Mouse (Mus musculus) CH12.LX (cell line): ENCODE measurements around the gene Csrp2.

Experiments used
- CHD1 ChIP-seq: IDR thresholded peaks from 2 replicates; pipeline ENCODE4 v1.6.1; 2012; ENCODE audit warnings: low read depth, low read length, improper control_type of control experiment, inconsistent platforms
- CTCF ChIP-seq, 2 experiments: IDR thresholded peaks in 1 of 2; conservative IDR thresholded peaks in 1 of 2; 2 replicates each; pipeline ENCODE4 v1.5.1; 2011 to 2012; ENCODE audit warnings: low read depth in 2 of 2, low read length in 2 of 2, improper control_type of control experiment in 1 of 2, inconsistent platforms in 1 of 2, mild to moderate bottlenecking in 1 of 2, moderate library complexity in 1 of 2
- EP300 ChIP-seq: IDR thresholded peaks from 2 replicates; pipeline ENCODE4 v1.6.1; 2011; ENCODE audit warnings: low read length, improper control_type of control experiment
- HCFC1 ChIP-seq: IDR thresholded peaks from 2 replicates; pipeline ENCODE4 v1.6.1; 2012; ENCODE audit warnings: low read depth, mild to moderate bottlenecking, inconsistent platforms, low read length, improper control_type of control experiment
- JUND ChIP-seq: conservative IDR thresholded peaks from 2 replicates; pipeline ENCODE4 v1.6.1; 2011; ENCODE audit warnings: low read depth, low read length, improper control_type of control experiment
- KAT2A ChIP-seq: IDR thresholded peaks from 2 replicates; pipeline ENCODE4 v1.6.1; 2012; ENCODE audit warnings: low read length, improper control_type of control experiment, inconsistent platforms; ENCODE audit not compliant: insufficient replicate concordance
- MEF2A ChIP-seq: IDR thresholded peaks from 2 replicates; pipeline ENCODE4 v1.6.1; 2014; ENCODE audit warnings: low read depth, mild to moderate bottlenecking, inconsistent platforms, low read length, improper control_type of control experiment, borderline replicate concordance
- MYC ChIP-seq: IDR thresholded peaks from 2 replicates; pipeline ENCODE4 v1.6.1; 2011; ENCODE audit warnings: low read depth, mild to moderate bottlenecking, improper control_type of control experiment, low read length
- SMC3 ChIP-seq: IDR thresholded peaks from 2 replicates; pipeline ENCODE4 v1.6.1; 2011; ENCODE audit warnings: low read depth, low read length, improper control_type of control experiment

DNA sequence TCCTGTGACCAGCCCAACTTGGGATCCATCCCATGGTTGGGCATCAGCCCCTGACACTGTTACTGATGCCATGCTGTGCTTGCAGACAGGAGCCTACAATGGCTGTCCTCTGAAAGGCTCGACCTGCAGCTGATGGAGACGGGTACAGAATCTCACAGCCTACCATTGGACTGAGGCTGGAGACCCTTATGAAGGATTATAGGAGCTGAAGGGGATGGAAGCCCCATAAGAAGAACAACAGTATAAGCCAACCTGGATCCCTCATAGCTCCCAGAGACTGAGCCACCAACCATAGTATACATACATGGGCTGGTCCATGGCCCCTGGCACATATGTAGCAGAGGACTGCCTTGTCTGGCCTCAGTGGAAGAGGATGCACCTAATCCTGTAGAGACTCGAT, 42.6 kb upstream of the Csrp2 start:
- no peak for TF ChIP-seq MEF2A
- no peak for TF ChIP-seq EP300
- no peak for TF ChIP-seq CTCF (conservative IDR thresholded peaks at IDR 0.05 in 1 of 2, IDR thresholded peaks at IDR 0.05 in 1 of 2; ENCODE audit: low read depth in 2 of 2, low read length in 2 of 2)
- TF ChIP-seq KAT2A = no peak
- TF ChIP-seq SMC3 = no peak
- no peak for TF ChIP-seq CHD1
- TF ChIP-seq MYC = no peak
- TF ChIP-seq JUND = no peak
- no peak for TF ChIP-seq HCFC1
